Mouse (Mus musculus): ENCODE measurements around the gene Ide.

DNA sequence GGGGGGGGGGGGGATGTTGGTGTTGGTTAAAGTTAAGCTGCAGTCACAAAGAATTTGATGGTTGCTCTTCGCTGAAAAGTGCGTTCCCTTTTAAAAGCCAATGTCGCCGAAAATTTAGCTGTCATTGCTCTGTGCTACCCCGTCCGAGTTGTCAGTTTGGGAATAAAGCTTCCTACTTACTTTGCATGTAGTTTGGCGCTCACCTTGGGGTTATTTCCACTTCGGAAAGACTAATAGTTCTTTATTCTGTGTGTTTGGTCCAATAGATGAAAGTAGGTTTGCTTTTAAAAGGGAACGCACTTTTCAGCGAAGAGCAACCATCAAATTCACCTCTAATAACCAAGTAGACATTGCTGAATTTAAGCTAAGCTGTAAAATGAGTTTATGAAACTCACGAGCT is 39.2 kb upstream of the Ide start:
- TF ChIP-seq EP300 (IDR thresholded peaks at IDR 0.05; ENCODE audit: low read depth) (no peak), CTCF (IDR thresholded peaks at IDR 0.05; ENCODE audit: low read depth) (no peak)

Measured in liver, postnatal 0 days (tissue).